Mouse (Mus musculus): Measurements from ENCODE around the gene N4bp1. TPM values are rescaled to one million over a fixed set of nuclear protein-coding genes. Genes with fewer than 3 reads are reported as not detected.

N4bp1 gene
- 5.4 and 6.2 TPM in 2 replicates for polyA plus RNA-seq (2015; fragmentation: Nextera tagmentation; extraction: Ambion mirVana)

DNA sequence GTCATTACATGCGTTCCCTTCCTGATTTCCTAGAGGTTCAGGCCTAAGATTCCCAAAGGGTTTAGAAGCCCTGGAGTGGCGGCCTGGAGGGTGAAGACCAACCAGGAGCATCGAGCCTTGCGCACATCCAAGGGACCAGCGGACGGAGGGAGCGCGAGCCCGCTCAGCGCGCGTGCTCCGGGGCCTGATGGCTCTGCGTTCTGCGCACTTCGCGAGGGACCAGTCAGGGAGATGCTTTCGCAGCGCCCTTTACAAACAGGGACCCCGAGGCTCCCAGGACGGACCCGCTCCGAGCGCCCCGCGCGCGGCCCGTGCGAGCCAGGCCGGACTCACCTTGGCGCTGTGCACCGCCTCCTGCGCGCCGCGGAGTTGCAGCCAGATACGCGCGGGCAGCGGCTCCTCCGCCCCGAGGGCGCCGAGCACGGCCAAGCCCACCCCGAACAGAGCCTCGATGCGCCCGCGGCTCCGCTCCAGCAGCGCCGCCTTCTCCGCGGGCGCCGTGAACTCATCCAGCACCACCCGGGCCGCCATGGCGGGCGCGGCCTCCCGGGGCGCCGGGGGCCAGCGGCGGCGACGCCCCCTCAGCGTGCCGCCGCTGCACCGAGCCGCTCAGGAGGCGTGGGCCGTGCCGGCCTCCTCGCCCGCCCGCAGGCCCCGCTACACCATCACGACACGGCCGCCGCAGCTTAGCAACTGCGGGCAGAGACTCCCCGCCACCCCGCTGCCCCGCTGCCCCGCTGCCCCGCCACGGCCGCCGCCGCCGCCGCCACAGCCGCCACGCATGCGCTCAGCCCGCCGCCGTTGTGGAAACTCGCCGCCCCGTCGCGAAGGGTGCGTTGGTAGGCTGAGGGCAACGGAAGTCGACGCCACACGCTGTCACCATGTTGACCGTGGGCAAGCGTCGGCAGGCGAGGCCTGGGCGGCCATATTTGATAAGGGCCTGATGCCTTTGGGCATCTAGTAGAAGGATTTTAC, at the start of gene N4bp1:
Gene N4bp1 (minus strand): TSS at position 770 of the 975 bp plus-strand sequence.
- peak within 1 kb of the TSS; percentile 91 for H3K9ac ChIP-seq (ENCODE audit: low read depth, low read length)
- under 1% methylated on average over 101 of the region's 119 CpGs for WGBS
- peaks cover 10% of the 10 kb centered on the region for H3K36me3 ChIP-seq (ENCODE audit: control insufficient read depth, insufficient read depth)
- ATAC-seq: peak; percentile 82
- H3K9me3 ChIP-seq (ENCODE audit: control insufficient read depth): no peaks in the 10 kb centered on the region
- H3K27ac ChIP-seq (ENCODE audit: low read depth, low read length): peak within 1 kb of the TSS; percentile 97
- TF ChIP-seq CTCF (IDR thresholded peaks at IDR 0.05; ENCODE audit: low read depth): no peak; the same call in 1 of the 2 replicates
- peak within 1 kb of the TSS; percentile 82 for H3K4me2 ChIP-seq (replicated peaks; ENCODE audit: low read depth)
- H3K4me3 ChIP-seq (ENCODE audit: low read depth, low read length): peak within 1 kb of the TSS; percentile 77
- peaks cover 17% of the 10 kb centered on the region; the same call in 1 of the 2 replicates for H3K4me1 ChIP-seq (replicated peaks; ENCODE audit: control insufficient read depth, insufficient read depth, low read length)
- H3K27me3 ChIP-seq (replicated peaks; ENCODE audit: control insufficient read depth, insufficient read depth, low read length): no peaks in the 10 kb centered on the region

- no peaks in the 10 kb centered on the region for H3K36me3 ChIP-seq (ENCODE audit: control insufficient read depth, insufficient read depth)
- H3K4me2 ChIP-seq (replicated peaks; ENCODE audit: low read depth): no peak overlapping the region
- H3K9me3 ChIP-seq (ENCODE audit: control insufficient read depth): no peaks in the 10 kb centered on the region
- no peak for TF ChIP-seq CTCF (IDR thresholded peaks at IDR 0.05; ENCODE audit: low read depth)
- H3K9ac ChIP-seq (ENCODE audit: low read depth, low read length): no peak overlapping the region
- H3K4me3 ChIP-seq (ENCODE audit: low read depth, low read length): no peak overlapping the region
- H3K27ac ChIP-seq (ENCODE audit: low read depth, low read length): no peak overlapping the region
- no peak for ATAC-seq
- no peaks in the 10 kb centered on the region for H3K27me3 ChIP-seq (replicated peaks; ENCODE audit: control insufficient read depth, insufficient read depth, low read length)
- WGBS: 67% methylated on average over 5 of the region's 5 CpGs
- no peaks in the 10 kb centered on the region for H3K4me1 ChIP-seq (replicated peaks; ENCODE audit: control insufficient read depth, insufficient read depth, low read length)
Observed at GRCm38 (mm10) chr8:86934841-86935240, 49.8 kb upstream of the N4bp1 start.

DNA sequence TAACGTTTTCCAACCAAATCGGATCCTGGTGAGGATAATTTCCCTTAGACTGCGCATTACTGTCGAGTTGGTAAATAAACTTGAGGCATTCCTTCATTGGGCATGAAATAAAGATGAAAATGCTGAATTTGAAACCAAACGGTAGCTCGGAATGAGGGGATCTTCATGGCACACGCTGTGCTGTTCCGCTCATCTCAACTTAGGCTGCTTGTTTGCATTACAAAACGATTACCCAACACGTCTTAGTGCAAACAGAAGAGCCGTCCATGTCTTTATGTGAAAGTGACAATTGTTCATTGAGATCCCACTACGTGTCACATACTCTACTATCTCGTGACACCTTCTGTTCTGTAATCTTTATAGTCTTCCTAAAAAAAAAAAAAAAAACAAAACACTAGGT, 49.3 kb upstream of the N4bp1 start:
- Histone ChIP-seq H3K4me1 (replicated peaks; ENCODE audit: control insufficient read depth, insufficient read depth, low read length) (no peaks in the 10 kb centered on the region), H3K4me2 (replicated peaks; ENCODE audit: low read depth) (no peak overlapping the region; the same call in 1 of the 2 replicates), H3K27me3 (replicated peaks; ENCODE audit: control insufficient read depth, insufficient read depth, low read length) (no peaks in the 10 kb centered on the region), H3K9ac (ENCODE audit: low read depth, low read length) (no peak overlapping the region), H3K9me3 (ENCODE audit: control insufficient read depth) (no peaks in the 10 kb centered on the region), H3K36me3 (ENCODE audit: control insufficient read depth, insufficient read depth) (no peaks in the 10 kb centered on the region), H3K4me3 (ENCODE audit: low read depth, low read length) (no peak overlapping the region), H3K27ac (ENCODE audit: low read depth, low read length) (no peak overlapping the region)
- TF ChIP-seq CTCF (IDR thresholded peaks at IDR 0.05; ENCODE audit: low read depth): no peak
- WGBS: 34% methylated on average over 13 of the region's 13 CpGs
- ATAC-seq: no peak

DNA sequence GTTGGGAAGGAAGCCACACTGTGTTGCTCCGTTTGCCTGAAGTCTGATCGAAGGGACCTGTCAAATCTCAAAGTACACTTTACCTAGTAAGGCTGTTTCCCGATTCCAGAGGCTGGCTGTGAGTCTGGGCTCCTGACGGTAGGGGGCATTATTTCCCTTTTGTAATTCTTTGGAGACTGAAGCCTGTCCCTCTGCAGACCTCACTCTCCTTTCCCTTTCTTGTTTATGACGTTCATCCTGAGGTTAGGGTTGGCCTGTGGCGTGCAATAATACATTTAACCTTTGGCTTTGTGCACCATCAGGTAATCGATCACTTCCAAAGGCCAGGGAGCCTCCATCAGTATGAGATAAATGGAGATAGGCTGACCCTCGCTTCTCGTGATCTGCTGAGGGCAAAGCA, 48.8 kb upstream of the N4bp1 start:
- Histone ChIP-seq H3K27me3 (replicated peaks; ENCODE audit: control insufficient read depth, insufficient read depth, low read length) (no peaks in the 10 kb centered on the region), H3K36me3 (ENCODE audit: control insufficient read depth, insufficient read depth) (no peaks in the 10 kb centered on the region), H3K27ac (ENCODE audit: low read depth, low read length) (no peak overlapping the region), H3K9ac (ENCODE audit: low read depth, low read length) (no peak overlapping the region), H3K4me1 (replicated peaks; ENCODE audit: control insufficient read depth, insufficient read depth, low read length) (no peaks in the 10 kb centered on the region), H3K4me3 (ENCODE audit: low read depth, low read length) (no peak overlapping the region), H3K4me2 (replicated peaks; ENCODE audit: low read depth) (peak overlapping the region; percentile 33), H3K9me3 (ENCODE audit: control insufficient read depth) (no peaks in the 10 kb centered on the region)
- TF ChIP-seq CTCF (IDR thresholded peaks at IDR 0.05; ENCODE audit: low read depth): peak; percentile 83
- peak; percentile 91 for ATAC-seq
- WGBS: 6% methylated on average over 9 of the region's 9 CpGs

- no peaks in the 10 kb centered on the region for H3K9me3 ChIP-seq (ENCODE audit: control insufficient read depth)
- H3K36me3 ChIP-seq (ENCODE audit: control insufficient read depth, insufficient read depth): no peaks in the 10 kb centered on the region
- H3K4me2 ChIP-seq (replicated peaks; ENCODE audit: low read depth): no peak overlapping the region
- H3K9ac ChIP-seq (ENCODE audit: low read depth, low read length): no peak overlapping the region
- peak; percentile 51 for TF ChIP-seq CTCF (IDR thresholded peaks at IDR 0.05; ENCODE audit: low read depth)
- no peak overlapping the region for H3K27ac ChIP-seq (ENCODE audit: low read depth, low read length)
- ATAC-seq: no peak
- 0 out of 2 replicates have a peak, but pooled peaks cover 2% of the 10 kb centered on the region for H3K4me1 ChIP-seq (replicated peaks; ENCODE audit: control insufficient read depth, insufficient read depth, low read length)
- peaks cover 4% of the 10 kb centered on the region; the same call in 1 of the 2 replicates for H3K27me3 ChIP-seq (replicated peaks; ENCODE audit: control insufficient read depth, insufficient read depth, low read length)
- 64% methylated on average over 8 of the region's 8 CpGs for WGBS
- no peak overlapping the region for H3K4me3 ChIP-seq (ENCODE audit: low read depth, low read length)
Observed at GRCm38 (mm10) chr8:86926237-86926636, 41.2 kb upstream of the N4bp1 start.

DNA sequence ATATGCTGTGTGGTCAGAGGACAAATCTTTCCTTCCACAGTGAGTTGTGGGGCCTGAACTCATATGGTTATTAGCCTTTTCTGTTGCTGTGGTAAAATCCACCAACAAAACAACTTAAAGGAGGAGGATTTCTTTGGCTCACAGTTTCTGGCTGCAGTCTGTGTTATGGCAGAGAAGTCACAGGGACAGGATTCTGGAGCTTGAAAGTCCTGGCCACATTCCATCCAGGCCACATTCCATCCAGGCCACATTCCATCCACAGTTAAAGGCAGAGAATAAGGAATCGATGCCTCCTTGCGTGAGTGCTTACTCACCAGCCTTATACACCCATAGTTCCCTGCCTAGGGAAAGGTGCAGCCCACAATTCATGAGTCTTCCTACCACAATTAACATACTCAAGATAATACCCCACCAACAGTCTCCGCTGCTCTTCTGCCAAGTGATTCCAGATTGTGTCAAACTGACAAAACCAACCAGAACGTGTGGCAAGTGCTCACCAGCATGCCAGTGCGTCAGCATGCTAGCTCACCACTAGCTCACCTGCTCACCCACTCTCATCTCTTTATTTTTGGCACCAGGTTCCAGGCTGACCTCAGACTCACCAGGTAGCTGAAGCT, 38.3 kb upstream of the N4bp1 start:
- WGBS: 73% methylated on average over 5 of the region's 5 CpGs
- no peak overlapping the region for H3K4me2 ChIP-seq (replicated peaks; ENCODE audit: low read depth)
- no peak for ATAC-seq

More for the DNA sequence above, 38.3 kb upstream of the N4bp1 start:
- H3K4me3 ChIP-seq (ENCODE audit: low read depth, low read length): no peak overlapping the region
- no peak for TF ChIP-seq CTCF (IDR thresholded peaks at IDR 0.05; ENCODE audit: low read depth)
- H3K9ac ChIP-seq (ENCODE audit: low read depth, low read length): no peak overlapping the region
- H3K27ac ChIP-seq (ENCODE audit: low read depth, low read length): no peak overlapping the region
- no peaks in the 10 kb centered on the region for H3K36me3 ChIP-seq (ENCODE audit: control insufficient read depth, insufficient read depth)
- H3K9me3 ChIP-seq (ENCODE audit: control insufficient read depth): no peaks in the 10 kb centered on the region
- H3K4me1 ChIP-seq (replicated peaks; ENCODE audit: control insufficient read depth, insufficient read depth, low read length): peaks cover 11% of the 10 kb centered on the region; the same call in 1 of the 2 replicates
- H3K27me3 ChIP-seq (replicated peaks; ENCODE audit: control insufficient read depth, insufficient read depth, low read length): peaks cover 4% of the 10 kb centered on the region; the same call in 1 of the 2 replicates
